Mouse (Mus musculus): ENCODE measurements around the gene Glipr2.
A peak's percentile ranks its signal among the peaks of the same experiment; 100 is the strongest.

Gene Glipr2

GRCm38 (mm10) chr4:43970393-43971330, 13.5 kb downstream of the Glipr2 start:
- DNase-seq: no peak

GRCm38 (mm10) chr4:43971541-43972136, 14.4 kb downstream of the Glipr2 start:
- DNase-seq: no peak

- DNase-seq: no peak
Measured at GRCm38 (mm10) chr4:43972137-43972591, 15.0 kb downstream of the Glipr2 start.

- peak; percentile 15 to 42 for DNase-seq
Measured at GRCm38 (mm10) chr4:43973526-43973981, 16.4 kb downstream of the Glipr2 start.

- DNase-seq: no peak
Measured at GRCm38 (mm10) chr4:43974914-43975616, 17.9 kb downstream of the Glipr2 start.

- DNase-seq: no peak
Measured at GRCm38 (mm10) chr4:43976223-43976740, 19.1 kb downstream of the Glipr2 start.

- DNase-seq: no peak
Measured at GRCm38 (mm10) chr4:43978521-43979443, 21.6 kb downstream of the Glipr2 start.

- DNase-seq: peak; percentile 91 to 95
Measured at GRCm38 (mm10) chr4:43979746-43980145, 22.5 kb downstream of the Glipr2 start.

- DNase-seq: no peak
Measured at GRCm38 (mm10) chr4:43980236-43980635, 23.0 kb downstream of the Glipr2 start.

- no peak for DNase-seq
Measured at GRCm38 (mm10) chr4:43980846-43981245, 23.6 kb downstream of the Glipr2 start.

GRCm38 (mm10) chr4:43981251-43981650, 24.1 kb downstream of the Glipr2 start:
- no peak for DNase-seq

- DNase-seq: peak; percentile 91 to 95
Measured at GRCm38 (mm10) chr4:43982053-43982732, 25.0 kb downstream of the Glipr2 start.

- no peak for DNase-seq
Measured at GRCm38 (mm10) chr4:43983181-43983580, 26.0 kb downstream of the Glipr2 start, which contains the start of gene Ccin. Ccin (plus strand) TSS chr4:43983483.

- no peak for DNase-seq
Measured at GRCm38 (mm10) chr4:43983756-43984155, 26.6 kb downstream of the Glipr2 start.

GRCm38 (mm10) chr4:43984326-43984725, 27.1 kb downstream of the Glipr2 start:
- no peak for DNase-seq

GRCm38 (mm10) chr4:43988976-43989375, 31.8 kb downstream of the Glipr2 start:
- peak in 1 of 2 experiments; percentile 0 for DNase-seq

GRCm38 (mm10) chr4:43993072-43993471, 35.9 kb downstream of the Glipr2 start:
- DNase-seq: peak in 1 of 2 experiments; percentile 0

- DNase-seq: no peak
Measured at GRCm38 (mm10) chr4:43994342-43994741, 37.1 kb downstream of the Glipr2 start.

- DNase-seq: no peak
Measured at GRCm38 (mm10) chr4:44003622-44004021, 46.4 kb downstream of the Glipr2 start.

GRCm38 (mm10) chr4:44004126-44004525, 46.9 kb downstream of the Glipr2 start, which contains the start of gene Clta:
Clta (plus strand) TSS chr4:44004452.
- no peak for DNase-seq
